ENCODE assay signal across 28 mouse cellular contexts in genomic region chr3:149292459-149292858, GRCm38 (mm10).
A peak's percentile ranks its signal among the peaks of the same experiment; 100 is the strongest.
DNase-seq lines count a peak whose midpoint lies in the region; ATAC-seq and TF ChIP-seq lines count a peak whose summit lies in the region.
"Had no signal": no experiment of that assay in that cellular context is flagged by ENCODE, and none has a peak within 500 bp of the region (broad histone marks: within the 10 kb centered on the region; RNA-seq: fewer than 3 reads in every experiment).

No protein-coding gene starts in this region.

- H3K4me1 ChIP-seq in midbrain, embryonic 10.5 days, result peaks cover 76% of the 10 kb centered on the region
- H3K4me1 ChIP-seq in midbrain, embryonic 15.5 days, result peaks cover 22% of the 10 kb centered on the region
- H3K4me1 ChIP-seq in midbrain, embryonic 14.5 days (ENCODE audit: control insufficient read depth, insufficient read depth, low read length), result peaks cover 34% of the 10 kb centered on the region

- TF ChIP-seq CTCF in brain, embryonic 14.5 days (IDR thresholded peaks at IDR 0.05; ENCODE audit: borderline replicate concordance, extremely low read depth, insufficient read depth, insufficient read length), result no peak

- no peak for ATAC-seq in midbrain, embryonic 15.5 days (replicated peaks)
- peak; percentile 43; the same call in 1 of the 2 replicates for ATAC-seq in midbrain, embryonic 14.5 days (ENCODE audit: low FRiP score, low TSS enrichment)
- ATAC-seq: forebrain, embryonic 13.5 days; forebrain, embryonic 16.5 days; inflammation-experienced regulatory T-cells, adult 6 months; intestine, embryonic 16.5 days; Patski had no signal

- intact Hi-C loops in heart, postnatal 25 days (cut with DNase I), result no loop called here

- H3K4me3 ChIP-seq in midbrain, embryonic 10.5 days, result no peak overlapping the region
- no peak overlapping the region for H3K4me3 ChIP-seq in midbrain, embryonic 15.5 days
- no peak overlapping the region for H3K4me3 ChIP-seq in midbrain, embryonic 14.5 days (replicated peaks; ENCODE audit: low read depth, low read length)
- H3K4me3 ChIP-seq: forebrain, embryonic 10.5 days; forebrain, embryonic 13.5 days; hindbrain, embryonic 12.5 days; hindbrain, embryonic 15.5 days had no signal

- 19% methylated on average over 3 of the region's 3 CpGs for WGBS in midbrain, embryonic 10.5 days
- 25% methylated on average over 3 of the region's 3 CpGs for WGBS in midbrain, embryonic 15.5 days
- WGBS in midbrain, embryonic 14.5 days, result 8% methylated on average over 3 of the region's 3 CpGs

- no peak overlapping the region for H3K9ac ChIP-seq in midbrain, embryonic 15.5 days
- H3K9ac ChIP-seq in midbrain, embryonic 14.5 days (replicated peaks; ENCODE audit: low read length), result no peak overlapping the region
- H3K9ac ChIP-seq: forebrain, embryonic 13.5 days; hindbrain, embryonic 12.5 days; hindbrain, embryonic 15.5 days had no signal

- peak; percentile 19 for DNase-seq in heart, adult 11 months
- no peak for DNase-seq in heart, postnatal 25 days (ENCODE audit: low spot score)
- DNase-seq in midbrain, embryonic 10.5 days (ENCODE audit: low spot score), result peak; percentile 51
- DNase-seq in brain, embryonic 14.5 days (ENCODE audit: low read depth), result peak; percentile 53
- peak; percentile 59 for DNase-seq in midbrain, embryonic 14.5 days
- DNase-seq in cerebellum, adult 11 months, result no peak
- DNase-seq: adrenal gland, adult 2 months; adrenal gland, postnatal 14 days; B cell, adult 2 months; cerebellum, adult 18-20 months; cerebellum, adult 9-10 months; cerebellum, postnatal 14 days; embryo, embryonic 11 days; gastrocnemius, postnatal 10 days; gastrocnemius, postnatal 36 days; heart, postnatal 36 days had no signal

- H3K9me3 ChIP-seq in midbrain, embryonic 10.5 days (replicated peaks), result no peaks in the 10 kb centered on the region
- H3K9me3 ChIP-seq in midbrain, embryonic 15.5 days, result no peaks in the 10 kb centered on the region
- H3K9me3 ChIP-seq in midbrain, embryonic 14.5 days (ENCODE audit: control insufficient read depth, low read length), result no peaks in the 10 kb centered on the region
- H3K9me3 ChIP-seq: forebrain, embryonic 10.5 days; forebrain, embryonic 13.5 days; hindbrain, embryonic 12.5 days; hindbrain, embryonic 15.5 days had no signal

- no peak for TF ChIP-seq POLR2A in brain, embryonic 14.5 days (IDR thresholded peaks at IDR 0.05; ENCODE audit: borderline replicate concordance, extremely low read depth, insufficient read depth, insufficient read length, poor library complexity, severe bottlenecking)

- H3K4me2 ChIP-seq in midbrain, embryonic 15.5 days, result no peak overlapping the region
- no peak overlapping the region for H3K4me2 ChIP-seq in midbrain, embryonic 14.5 days (ENCODE audit: low read length)
- H3K4me2 ChIP-seq: forebrain, embryonic 13.5 days; heart, embryonic 11.5 days; hindbrain, embryonic 12.5 days; hindbrain, embryonic 15.5 days had no signal

- peaks cover 37% of the 10 kb centered on the region for H3K27me3 ChIP-seq in midbrain, embryonic 10.5 days (ENCODE audit: low read depth, poor library complexity, severe bottlenecking)
- no peaks in the 10 kb centered on the region for H3K27me3 ChIP-seq in midbrain, embryonic 15.5 days (replicated peaks)
- H3K27me3 ChIP-seq in midbrain, embryonic 14.5 days (ENCODE audit: control insufficient read depth, insufficient read depth, low read length), result peaks cover 4% of the 10 kb centered on the region; the same call in 1 of the 2 replicates
- H3K27me3 ChIP-seq: CH12.LX, Patski had no signal

- H3K36me3 ChIP-seq in midbrain, embryonic 10.5 days, result no peaks in the 10 kb centered on the region
- H3K36me3 ChIP-seq in midbrain, embryonic 15.5 days (replicated peaks), result no peaks in the 10 kb centered on the region
- H3K36me3 ChIP-seq in midbrain, embryonic 14.5 days (ENCODE audit: control insufficient read depth, insufficient read depth, low read length), result no peaks in the 10 kb centered on the region
- H3K36me3 ChIP-seq: forebrain, embryonic 10.5 days; G1E; hindbrain, embryonic 12.5 days; hindbrain, embryonic 15.5 days had no signal

- peak overlapping the region; percentile 71 for H3K27ac ChIP-seq in midbrain, embryonic 10.5 days (replicated peaks)
- no peak overlapping the region for H3K27ac ChIP-seq in midbrain, embryonic 15.5 days
- no peak overlapping the region for H3K27ac ChIP-seq in midbrain, embryonic 14.5 days (replicated peaks; ENCODE audit: low read depth, low read length)
- H3K27ac ChIP-seq: forebrain, embryonic 13.5 days; hindbrain, embryonic 12.5 days; hindbrain, embryonic 15.5 days had no signal

Comparison
In these comparisons a context has a peak if more than half of its experiments do, and no peak if none do; other contexts are left out.
1. DNase-seq: peak in heart, adult 11 months (single experiment), midbrain, embryonic 10.5 days (single experiment), brain, embryonic 14.5 days (single experiment) and midbrain, embryonic 14.5 days (single experiment); none in heart, postnatal 25 days (single experiment) and cerebellum, adult 11 months (single experiment).